Mouse (Mus musculus) cerebellum, adult 2 months (tissue): Measurements from ENCODE around the gene Fam83g.

Experiments used
- CTCF ChIP-seq: fragments of 200-500 bp; IDR thresholded peaks from 2 replicates; pipeline ENCODE4 v1.5.1; 2011; ENCODE audit warnings: low read depth, mild to moderate bottlenecking, control low read depth, low read length, moderate library complexity, borderline replicate concordance; ENCODE audit not compliant: insufficient read depth
- POLR2A ChIP-seq: fragments of 200-500 bp; IDR thresholded peaks from 2 replicates; pipeline ENCODE4 v1.6.1; 2011; ENCODE audit warnings: low read length, control low read depth, borderline replicate concordance; ENCODE audit not compliant: insufficient read depth

DNA sequence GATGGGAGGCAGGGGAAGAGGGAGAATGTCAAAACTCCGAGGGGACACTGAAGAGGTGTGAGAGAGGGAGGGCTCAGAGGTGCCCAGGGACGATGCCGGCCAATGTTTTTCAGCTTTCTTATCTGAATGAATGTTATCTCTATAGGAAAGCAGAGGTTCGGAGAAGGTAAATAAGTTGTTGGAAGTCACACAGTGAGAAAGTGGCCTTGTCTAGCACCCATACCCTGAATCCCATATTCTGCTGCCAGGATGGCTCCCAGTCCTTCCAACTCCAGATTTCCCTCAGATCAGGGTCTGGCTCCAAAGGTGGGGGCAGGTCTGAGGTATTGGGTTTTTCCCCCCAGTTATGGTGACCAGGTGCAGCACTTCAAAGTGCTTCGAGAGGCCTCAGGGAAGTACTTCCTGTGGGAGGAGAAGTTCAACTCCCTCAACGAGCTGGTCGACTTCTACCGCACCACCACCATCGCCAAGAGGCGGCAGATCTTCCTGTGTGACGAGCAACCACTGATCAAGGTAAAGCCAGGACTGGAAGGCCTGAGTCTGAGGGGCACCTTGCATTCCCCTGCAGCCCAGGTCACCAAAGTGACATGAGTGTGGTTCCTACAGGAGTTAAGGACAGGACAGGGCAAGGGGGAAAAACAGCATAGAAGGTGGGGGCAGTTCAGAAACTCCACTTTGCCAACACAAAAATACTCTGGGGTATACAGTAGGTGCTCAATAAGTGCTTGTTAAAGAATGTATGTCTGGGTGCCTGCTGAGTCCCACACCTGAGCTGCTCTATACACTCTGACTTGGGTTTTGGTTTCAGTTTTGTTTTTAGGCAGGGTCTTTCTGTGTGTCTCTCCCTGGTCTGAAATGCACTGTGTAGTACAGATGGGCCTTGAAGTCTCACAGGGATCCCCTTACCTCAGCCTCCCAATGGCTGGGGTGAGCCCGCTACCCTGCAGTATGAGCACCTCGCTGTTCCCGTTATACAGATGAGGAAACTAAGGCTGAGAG, 14.1 kb upstream of the Fam83g start:
- no peak for TF ChIP-seq CTCF
- no peak for TF ChIP-seq POLR2A
